Mouse (Mus musculus): ENCODE data around the gene Cmtr2. TPM values are rescaled to one million over a fixed set of nuclear protein-coding genes. Genes with fewer than 3 reads are reported as not detected.
A peak's percentile ranks its signal among the peaks of the same experiment; 100 is the strongest.

The Cmtr2 gene
- polyA plus RNA-seq, 1 experiment from 2014 or later = 8.0 TPM

DNA sequence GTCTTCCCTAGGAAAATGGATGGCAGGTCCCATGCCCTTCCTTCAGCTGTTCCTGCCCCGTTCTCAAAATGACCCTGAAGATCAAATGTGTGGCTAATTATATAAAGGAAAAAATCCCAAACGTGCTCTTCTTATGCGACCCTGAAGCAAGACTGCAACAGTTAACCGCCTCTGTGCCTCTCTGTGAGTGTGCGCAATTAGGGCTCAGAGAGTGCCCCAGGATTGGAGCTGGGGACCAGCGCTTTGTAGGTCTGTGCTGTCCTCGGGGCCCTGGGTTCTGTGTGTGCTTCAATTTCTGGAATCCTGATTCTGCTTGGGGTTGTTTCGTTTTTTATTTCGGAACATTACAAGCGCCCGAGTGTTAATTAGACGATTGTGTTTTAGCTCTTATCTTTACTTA is 51.8 kb downstream of the Cmtr2 start:
- ATAC-seq (replicated peaks; ENCODE audit: low FRiP score, low read depth) (no peak), DNase-seq (ENCODE audit: low spot score) (no peak)
- Histone ChIP-seq H3K9me3 (replicated peaks; ENCODE audit: low read length) (no peaks in the 10 kb centered on the region), H3K27ac (no peak overlapping the region), H3K4me1 (replicated peaks; ENCODE audit: insufficient read depth, low read length) (no peaks in the 10 kb centered on the region; the same call in 1 of the 2 replicates), H3K4me2 (ENCODE audit: low read length) (peak overlapping the region; percentile 57), H3K36me3 (ENCODE audit: insufficient read depth, low read length) (no peaks in the 10 kb centered on the region), H3K4me3 (replicated peaks; ENCODE audit: low read depth, low read length) (peak overlapping the region; percentile 17), H3K9ac (ENCODE audit: low read depth, low read length) (peak overlapping the region; percentile 31; the same call in 1 of the 2 replicates), H3K27me3 (ENCODE audit: insufficient read depth, low read length) (no peaks in the 10 kb centered on the region)
- no peak for TF ChIP-seq CTCF (IDR thresholded peaks at IDR 0.05; ENCODE audit: low read depth)
- 13% methylated on average over 12 of the region's 12 CpGs for WGBS

DNA sequence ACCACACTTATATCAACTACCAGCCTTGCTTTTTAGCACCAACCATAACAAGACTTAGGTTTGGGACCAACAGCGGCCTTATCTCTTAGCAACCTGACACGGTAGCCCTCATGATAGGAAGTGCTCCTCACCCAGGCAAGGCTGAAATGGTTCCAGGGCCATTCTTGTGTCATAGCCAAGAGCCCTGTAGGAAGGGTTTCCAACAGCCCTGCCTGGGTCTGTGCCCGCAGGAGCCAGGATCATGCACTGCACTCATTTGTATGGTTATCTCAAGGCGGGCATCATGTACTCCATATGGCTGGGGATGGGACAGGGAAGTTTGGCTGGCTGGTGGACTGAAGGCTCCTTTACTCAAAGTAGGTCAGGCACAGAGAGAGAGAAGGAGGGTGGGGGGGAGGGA is 55.2 kb downstream of the Cmtr2 start:
- Histone ChIP-seq H3K27ac (no peak overlapping the region), H3K4me2 (ENCODE audit: low read length) (no peak overlapping the region), H3K9me3 (replicated peaks; ENCODE audit: low read length) (no peaks in the 10 kb centered on the region), H3K4me1 (replicated peaks; ENCODE audit: insufficient read depth, low read length) (no peaks in the 10 kb centered on the region; the same call in 1 of the 2 replicates), H3K9ac (ENCODE audit: low read depth, low read length) (no peak overlapping the region), H3K4me3 (replicated peaks; ENCODE audit: low read depth, low read length) (no peak overlapping the region), H3K27me3 (ENCODE audit: insufficient read depth, low read length) (no peaks in the 10 kb centered on the region), H3K36me3 (ENCODE audit: insufficient read depth, low read length) (no peaks in the 10 kb centered on the region)
- no peak for TF ChIP-seq CTCF (IDR thresholded peaks at IDR 0.05; ENCODE audit: low read depth)
- no peak for ATAC-seq (replicated peaks; ENCODE audit: low FRiP score, low read depth)
- 93% methylated on average over 4 of the region's 4 CpGs for WGBS
- DNase-seq (ENCODE audit: low spot score) = no peak

DNA sequence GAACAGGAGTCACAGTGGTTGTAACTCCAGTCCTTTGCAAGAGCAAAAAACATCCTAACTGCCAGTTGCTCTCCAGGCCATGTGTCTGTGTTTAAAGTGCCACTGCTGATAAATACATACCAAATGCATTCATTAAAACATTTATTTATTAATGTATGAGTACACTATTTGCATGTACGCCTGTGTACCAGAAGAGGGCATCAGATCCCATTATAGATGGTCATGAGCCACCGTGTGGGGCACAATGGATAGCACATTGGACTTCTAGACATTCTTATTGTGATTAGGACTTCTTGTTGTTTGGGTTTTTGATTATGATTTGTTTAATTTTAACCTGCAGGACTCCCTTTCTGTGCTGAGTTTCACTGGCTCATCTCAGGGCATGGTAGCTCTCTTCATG is 57.9 kb downstream of the Cmtr2 start:
- Histone ChIP-seq H3K36me3 (ENCODE audit: insufficient read depth, low read length) (no peaks in the 10 kb centered on the region), H3K4me2 (ENCODE audit: low read length) (no peak overlapping the region), H3K4me1 (replicated peaks; ENCODE audit: insufficient read depth, low read length) (no peaks in the 10 kb centered on the region), H3K9ac (ENCODE audit: low read depth, low read length) (no peak overlapping the region), H3K4me3 (replicated peaks; ENCODE audit: low read depth, low read length) (no peak overlapping the region), H3K27ac (no peak overlapping the region), H3K27me3 (ENCODE audit: insufficient read depth, low read length) (no peaks in the 10 kb centered on the region), H3K9me3 (replicated peaks; ENCODE audit: low read length) (no peaks in the 10 kb centered on the region)
- WGBS = 65% methylated on average over 2 of the region's 2 CpGs
- ATAC-seq (replicated peaks; ENCODE audit: low FRiP score, low read depth) = no peak
- TF ChIP-seq CTCF (IDR thresholded peaks at IDR 0.05; ENCODE audit: low read depth) = peak; percentile 57
- no peak for DNase-seq (ENCODE audit: low spot score)

Other genes starting within 250 kb of the Cmtr2 start
- gene Tat, start 225.2 kb upstream of the Cmtr2 start, polyA plus RNA-seq (2015; fragmentation: Nextera tagmentation; extraction: Ambion mirVana) = not detected in 2 replicates
- gene Chst4, start 175.9 kb upstream of the Cmtr2 start, polyA plus RNA-seq (2015; fragmentation: Nextera tagmentation; extraction: Ambion mirVana) = 0.14 TPM in 1 of 2 replicates, not detected in the other
- 5.1 and 5.6 TPM in 2 replicates for gene Zfp612, start 135.9 kb upstream of the Cmtr2 start, polyA plus RNA-seq (2015; fragmentation: Nextera tagmentation; extraction: Ambion mirVana)
- not detected in 2 replicates for gene Gm21964, start 114.5 kb upstream of the Cmtr2 start, polyA plus RNA-seq (2015; fragmentation: Nextera tagmentation; extraction: Ambion mirVana)
- not detected in 2 replicates for gene Gm17720, start 112.9 kb upstream of the Cmtr2 start, polyA plus RNA-seq (2015; fragmentation: Nextera tagmentation; extraction: Ambion mirVana)
- gene Calb2, start 47.5 kb upstream of the Cmtr2 start, polyA plus RNA-seq (2015; fragmentation: Nextera tagmentation; extraction: Ambion mirVana) = not detected in 2 replicates
- gene Hydin, start 51.3 kb downstream of the Cmtr2 start, polyA plus RNA-seq (2015; fragmentation: Nextera tagmentation; extraction: Ambion mirVana) = 0.03 TPM in 1 of 2 replicates, not detected in the other